Mouse (Mus musculus) forebrain, embryonic 14.5 days (tissue): ENCODE measurements around the gene Cadps. TPM values are rescaled to one million over a fixed set of nuclear protein-coding genes. Genes with fewer than 3 reads are reported as not detected.

Experiments used
- ATAC-seq: fragments of 200-750 bp; cut with Nextera tagmentation; 2 replicates; pipeline ENCODE4 v1.8.0; 2017; ENCODE audit warnings: mild to moderate bottlenecking, moderate library complexity
- DNase-seq: peaks from one replicate; pipeline ENCODE4 v3.0.0-alpha.2; 2015; ENCODE audit warnings: low spot score
- H3K27ac ChIP-seq: fragments of 300-500 bp; sonication (generic); 2 replicates; pipeline ENCODE4 v1.5.1; 2014; ENCODE audit warnings: low read depth, mild to moderate bottlenecking, control low read depth, low read length, moderate library complexity
- H3K27me3 ChIP-seq: fragments of 300-500 bp; sonication (generic); replicated peaks from 2 replicates; pipeline ENCODE4 v1.6.1; 2014; ENCODE audit warnings: low read length, control low read depth, mixed read lengths; ENCODE audit not compliant: control insufficient read depth, insufficient read depth
- H3K36me3 ChIP-seq: fragments of 300-500 bp; sonication (generic); 2 replicates; pipeline ENCODE4 v1.6.1; 2014; ENCODE audit warnings: low read length, control low read depth; ENCODE audit not compliant: control insufficient read depth, insufficient read depth
- H3K4me1 ChIP-seq: fragments of 300-500 bp; sonication (generic); 2 replicates; pipeline ENCODE4 v1.6.1; 2014; ENCODE audit warnings: antibody characterized with exemption, low read length, control low read depth; ENCODE audit not compliant: control insufficient read depth, insufficient read depth
- H3K4me2 ChIP-seq: fragments of 300-500 bp; sonication (generic); 2 replicates; pipeline ENCODE4 v1.6.1; 2014; ENCODE audit warnings: mild to moderate bottlenecking, control low read depth, low read length
- H3K4me3 ChIP-seq: fragments of 300-500 bp; sonication (generic); 2 replicates; pipeline ENCODE4 v1.5.1; 2014; ENCODE audit warnings: low read depth, low read length, control low read depth
- H3K9ac ChIP-seq: fragments of 300-500 bp; sonication (generic); 2 replicates; pipeline ENCODE4 v1.6.1; 2014; ENCODE audit warnings: mild to moderate bottlenecking, low read length, control low read depth, moderate library complexity
- H3K9me3 ChIP-seq: fragments of 300-500 bp; sonication (generic); replicated peaks from 2 replicates; pipeline ENCODE4 v1.6.1; 2016; ENCODE audit warnings: low read length, control low read depth, mixed read lengths; ENCODE audit not compliant: control insufficient read depth
- WGBS: fragments of 180-500 bp; shearing (Covaris S2); extraction: QIAGEN DNeasy Blood & Tissue Kit; methylation state at CpG from one replicate; pipeline ENCODE4 v1.1.7; 2014; 5-methylcytosine and 5-hydroxymethylcytosine counted together
- polyA plus RNA-seq: library from polyadenylated mRNA; unstranded; fragments of >200 nt; fragmentation: Nextera tagmentation; extraction: Ambion mirVana; gene quantifications from 2 replicates; pipeline ENCODE4 v1.2.1, GENCODE M21; 2014

Cadps gene
- polyA plus RNA-seq, 1 experiment from 2014 or later: 36.0 TPM

GRCm38 (mm10) chr14:12410276-12410675, 412.6 kb downstream of the Cadps start:
- no peaks in the 10 kb centered on the region; the same call in 1 of the 2 replicates for H3K36me3 ChIP-seq
- H3K27ac ChIP-seq: no peak overlapping the region
- no peak overlapping the region for H3K4me2 ChIP-seq
- ATAC-seq (peak; percentile 37; the same call in 1 of the 2 replicates), DNase-seq (peak; percentile 65)
- no peaks in the 10 kb centered on the region for H3K9me3 ChIP-seq
- H3K9ac ChIP-seq: no peak overlapping the region
- WGBS: 41% methylated on average over 12 of the region's 12 CpGs
- H3K4me3 ChIP-seq: no peak overlapping the region
- H3K27me3 ChIP-seq: no peaks in the 10 kb centered on the region; the same call in 1 of the 2 replicates
- 0 out of 2 replicates have a peak, but pooled peaks cover 7% of the 10 kb centered on the region for H3K4me1 ChIP-seq

- WGBS: 87% methylated on average over 3 of the region's 3 CpGs
- DNase-seq (no peak), ATAC-seq (no peak)
- Histone ChIP-seq H3K4me3 (no peak overlapping the region), H3K4me2 (no peak overlapping the region), H3K4me1 (0 out of 2 replicates have a peak, but pooled peaks cover 7% of the 10 kb centered on the region), H3K9ac (no peak overlapping the region), H3K9me3 (no peaks in the 10 kb centered on the region), H3K36me3 (no peaks in the 10 kb centered on the region; the same call in 1 of the 2 replicates), H3K27ac (no peak overlapping the region), H3K27me3 (no peaks in the 10 kb centered on the region; the same call in 1 of the 2 replicates)
Observed at GRCm38 (mm10) chr14:12409811-12410210, 413.1 kb downstream of the Cadps start.

GRCm38 (mm10) chr14:12406588-12406987, 416.3 kb downstream of the Cadps start:
- Histone ChIP-seq H3K9me3 (no peaks in the 10 kb centered on the region), H3K9ac (no peak overlapping the region), H3K27me3 (no peaks in the 10 kb centered on the region; the same call in 1 of the 2 replicates), H3K27ac (no peak overlapping the region; the same call in 1 of the 2 replicates), H3K36me3 (no peaks in the 10 kb centered on the region; the same call in 1 of the 2 replicates), H3K4me3 (no peak overlapping the region), H3K4me2 (no peak overlapping the region), H3K4me1 (0 out of 2 replicates have a peak, but pooled peaks cover 7% of the 10 kb centered on the region)
- 51% methylated on average over 10 of the region's 10 CpGs for WGBS
- ATAC-seq: peak; percentile 23; the same call in 1 of the 2 replicates
- peak; percentile 57 for DNase-seq

- 58% methylated on average over 5 of the region's 5 CpGs for WGBS
- H3K27ac ChIP-seq: no peak overlapping the region
- H3K36me3 ChIP-seq: no peaks in the 10 kb centered on the region
- ATAC-seq (no peak), DNase-seq (no peak)
- 0 out of 2 replicates have a peak, but pooled peaks cover 7% of the 10 kb centered on the region for H3K4me1 ChIP-seq
- no peak overlapping the region for H3K9ac ChIP-seq
- no peaks in the 10 kb centered on the region for H3K9me3 ChIP-seq
- no peak overlapping the region for H3K4me3 ChIP-seq
- H3K27me3 ChIP-seq: no peaks in the 10 kb centered on the region; the same call in 1 of the 2 replicates
- no peak overlapping the region for H3K4me2 ChIP-seq
Observed at GRCm38 (mm10) chr14:12405201-12405600, 417.7 kb downstream of the Cadps start.

- Histone ChIP-seq H3K9me3 (no peaks in the 10 kb centered on the region), H3K4me1 (0 out of 2 replicates have a peak, but pooled peaks cover 3% of the 10 kb centered on the region), H3K4me3 (no peak overlapping the region), H3K4me2 (no peak overlapping the region), H3K36me3 (no peaks in the 10 kb centered on the region), H3K27ac (no peak overlapping the region), H3K9ac (no peak overlapping the region), H3K27me3 (no peaks in the 10 kb centered on the region; the same call in 1 of the 2 replicates)
- DNase-seq (peak; percentile 70), ATAC-seq (peak; percentile 83)
- WGBS: 39% methylated on average over 3 of the region's 3 CpGs
Observed at GRCm38 (mm10) chr14:12404724-12405123, 418.2 kb downstream of the Cadps start.

- Histone ChIP-seq H3K27ac (no peak overlapping the region), H3K4me2 (no peak overlapping the region), H3K9ac (no peak overlapping the region), H3K27me3 (no peaks in the 10 kb centered on the region; the same call in 1 of the 2 replicates), H3K4me3 (no peak overlapping the region), H3K9me3 (no peaks in the 10 kb centered on the region), H3K4me1 (0 out of 2 replicates have a peak, but pooled peaks cover 3% of the 10 kb centered on the region), H3K36me3 (no peaks in the 10 kb centered on the region)
- no peak for ATAC-seq
- no peak for DNase-seq
- 69% methylated on average over 3 of the region's 3 CpGs for WGBS
Observed at GRCm38 (mm10) chr14:12404052-12404451, 418.8 kb downstream of the Cadps start.

GRCm38 (mm10) chr14:12400116-12400515, 422.8 kb downstream of the Cadps start:
- ATAC-seq: no peak
- H3K27me3 ChIP-seq: 0 out of 2 replicates have a peak, but pooled peaks cover 4% of the 10 kb centered on the region
- H3K36me3 ChIP-seq: no peaks in the 10 kb centered on the region
- WGBS: 65% methylated on average over 5 of the region's 5 CpGs
- no peak overlapping the region for H3K4me2 ChIP-seq
- H3K4me1 ChIP-seq: peaks cover 2% of the 10 kb centered on the region; the same call in 1 of the 2 replicates
- no peak overlapping the region for H3K4me3 ChIP-seq
- no peaks in the 10 kb centered on the region for H3K9me3 ChIP-seq
- no peak overlapping the region for H3K27ac ChIP-seq
- no peak overlapping the region for H3K9ac ChIP-seq
- DNase-seq: no peak

- H3K27ac ChIP-seq: no peak overlapping the region
- H3K9me3 ChIP-seq: no peaks in the 10 kb centered on the region
- DNase-seq (no peak), ATAC-seq (no peak)
- H3K9ac ChIP-seq: no peak overlapping the region
- H3K27me3 ChIP-seq: 0 out of 2 replicates have a peak, but pooled peaks cover 4% of the 10 kb centered on the region
- peaks cover 20% of the 10 kb centered on the region for H3K4me1 ChIP-seq
- WGBS: 88% methylated on average over 3 of the region's 3 CpGs
- H3K4me2 ChIP-seq: no peak overlapping the region
- no peak overlapping the region for H3K4me3 ChIP-seq
- H3K36me3 ChIP-seq: no peaks in the 10 kb centered on the region
Observed at GRCm38 (mm10) chr14:12397561-12397960, 425.3 kb downstream of the Cadps start.

- H3K27ac ChIP-seq: peak overlapping the region; percentile 71
- peaks cover 50% of the 10 kb centered on the region for H3K4me1 ChIP-seq
- 5% methylated on average over 2 of the region's 2 CpGs for WGBS
- 0 out of 2 replicates have a peak, but pooled peaks cover 4% of the 10 kb centered on the region for H3K27me3 ChIP-seq
- H3K4me2 ChIP-seq: no peak overlapping the region
- H3K36me3 ChIP-seq: no peaks in the 10 kb centered on the region
- no peaks in the 10 kb centered on the region for H3K9me3 ChIP-seq
- ATAC-seq: peak; percentile 22; the same call in 1 of the 2 replicates
- no peak overlapping the region for H3K4me3 ChIP-seq
- H3K9ac ChIP-seq: no peak overlapping the region
- peak; percentile 67 for DNase-seq
Observed at GRCm38 (mm10) chr14:12394318-12394717, 428.6 kb downstream of the Cadps start.
